ENCODE assay signal across 26 mouse cellular contexts in genomic region chr17:45490532-45491154, GRCm38 (mm10). TPM values are rescaled to one million over a fixed set of nuclear protein-coding genes. Genes with fewer than 3 reads are reported as not detected.
"Had no signal": no experiment of that assay in that cellular context is flagged by ENCODE, and none has a peak within 500 bp of the region (broad histone marks: within the 10 kb centered on the region; RNA-seq: fewer than 3 reads in every experiment).

No protein-coding gene starts in this region.

- H3K36me3 ChIP-seq: heart, embryonic 10.5 days; heart, embryonic 12.5 days; hindbrain, embryonic 13.5 days; hindbrain, embryonic 15.5 days; kidney, embryonic 15.5 days; limb, embryonic 13.5 days; limb, embryonic 15.5 days; liver, embryonic 12.5 days had no signal

- H3K9me3 ChIP-seq: heart, embryonic 10.5 days; heart, embryonic 12.5 days; hindbrain, embryonic 13.5 days; hindbrain, embryonic 15.5 days; kidney, embryonic 15.5 days; limb, embryonic 13.5 days; limb, embryonic 15.5 days; liver, embryonic 12.5 days had no signal

- H3K27me3 ChIP-seq: hindbrain, embryonic 13.5 days; hindbrain, embryonic 15.5 days had no signal

- H3K4me1 ChIP-seq: hindbrain, embryonic 13.5 days; hindbrain, embryonic 15.5 days; limb, embryonic 13.5 days; limb, embryonic 15.5 days; liver, embryonic 12.5 days had no signal

- H3K27ac ChIP-seq: heart, embryonic 10.5 days; hindbrain, embryonic 13.5 days; hindbrain, embryonic 15.5 days; hindbrain, postnatal 0 days; kidney, embryonic 15.5 days; kidney, postnatal 0 days; limb, embryonic 13.5 days; limb, embryonic 15.5 days; liver, embryonic 12.5 days; liver, embryonic 14.5 days had no signal

- H3K4me3 ChIP-seq: heart, embryonic 10.5 days; heart, embryonic 12.5 days; hindbrain, embryonic 13.5 days; hindbrain, embryonic 15.5 days; kidney, embryonic 15.5 days; limb, embryonic 13.5 days; limb, embryonic 15.5 days; liver, embryonic 12.5 days had no signal

- ATAC-seq: hindbrain, postnatal 0 days; liver, embryonic 12.5 days had no signal

- DNase-seq: gastrocnemius, postnatal 14 days; gastrocnemius, postnatal 36 days; heart, adult 18-20 months; heart, postnatal 10 days; heart, postnatal 36 days; kidney, adult 11 months; kidney, adult 2 months; kidney, adult 9 months; kidney, postnatal 14 days; kidney, postnatal 36 days; layer of hippocampus, postnatal 36 days; left cerebral cortex, postnatal 4 days had no signal

- H3K9ac ChIP-seq: heart, embryonic 12.5 days; hindbrain, embryonic 13.5 days; hindbrain, embryonic 15.5 days; kidney, embryonic 15.5 days; limb, embryonic 13.5 days; limb, embryonic 15.5 days; liver, embryonic 12.5 days; liver, embryonic 14.5 days had no signal

- H3K4me2 ChIP-seq: heart, embryonic 12.5 days; hindbrain, embryonic 13.5 days; hindbrain, embryonic 15.5 days; kidney, embryonic 15.5 days; limb, embryonic 13.5 days; limb, embryonic 15.5 days; liver, embryonic 12.5 days had no signal

RNA-seq across cellular contexts. Expression of gene Spats1, which starts 15.4 kb away (rescaled TPM):
- polyA plus RNA-seq: large intestine, adult 2 months; liver, adult 2 months had no signal

RNA-seq across cellular contexts. Expression of gene Tcte1, which starts 32.6 kb away (rescaled TPM):
- polyA plus RNA-seq: liver, adult 2 months; liver, embryonic 14.5 days; liver, embryonic 16.5 days had no signal
